Mouse (Mus musculus): ENCODE results near the gene Galr3. TPM values are rescaled to one million over a fixed set of nuclear protein-coding genes. Genes with fewer than 3 reads are reported as not detected.

Galr3 gene
- polyA plus RNA-seq (2016; fragmentation: Nextera tagmentation; extraction: Ambion mirVana), result not detected in 2 replicates

GRCm38 (mm10) chr15:79041585-79041984 is at the start of gene Galr3:
TSS of gene Galr3 (plus strand) at chr15:79041885.
- H3K4me2 ChIP-seq, result peak within 1 kb of the TSS; percentile 97
- no peaks in the 10 kb centered on the region for H3K36me3 ChIP-seq
- ATAC-seq (ENCODE audit: insufficient number of reproducible peaks, low FRiP score), result no peak
- H3K4me3 ChIP-seq, result peak within 1 kb of the TSS; percentile 60
- peaks cover 71% of the 10 kb centered on the region for H3K27me3 ChIP-seq (replicated peaks)
- no peak within 1 kb of the TSS for H3K27ac ChIP-seq (ENCODE audit: poor library complexity, severe bottlenecking)
- 74% methylated on average over 6 of the region's 6 CpGs for WGBS
- no peaks in the 10 kb centered on the region for H3K9me3 ChIP-seq (replicated peaks)
- H3K9ac ChIP-seq, result peak within 1 kb of the TSS; percentile 68
- peaks cover 28% of the 10 kb centered on the region for H3K4me1 ChIP-seq (replicated peaks)

- H3K4me3 ChIP-seq, result no peak overlapping the region
- no peaks in the 10 kb centered on the region for H3K9me3 ChIP-seq (replicated peaks)
- H3K9ac ChIP-seq, result no peak overlapping the region
- H3K4me2 ChIP-seq, result no peak overlapping the region
- H3K36me3 ChIP-seq, result peaks cover 93% of the 10 kb centered on the region
- ATAC-seq (ENCODE audit: insufficient number of reproducible peaks, low FRiP score), result no peak
- H3K27ac ChIP-seq (ENCODE audit: poor library complexity, severe bottlenecking), result no peak overlapping the region
- 92% methylated on average over 7 of the region's 7 CpGs for WGBS
- H3K27me3 ChIP-seq (replicated peaks), result no peaks in the 10 kb centered on the region
- peaks cover 34% of the 10 kb centered on the region for H3K4me1 ChIP-seq (replicated peaks)
Measured at GRCm38 (mm10) chr15:78992235-78992634, 49.5 kb upstream of the Galr3 start.

DNA sequence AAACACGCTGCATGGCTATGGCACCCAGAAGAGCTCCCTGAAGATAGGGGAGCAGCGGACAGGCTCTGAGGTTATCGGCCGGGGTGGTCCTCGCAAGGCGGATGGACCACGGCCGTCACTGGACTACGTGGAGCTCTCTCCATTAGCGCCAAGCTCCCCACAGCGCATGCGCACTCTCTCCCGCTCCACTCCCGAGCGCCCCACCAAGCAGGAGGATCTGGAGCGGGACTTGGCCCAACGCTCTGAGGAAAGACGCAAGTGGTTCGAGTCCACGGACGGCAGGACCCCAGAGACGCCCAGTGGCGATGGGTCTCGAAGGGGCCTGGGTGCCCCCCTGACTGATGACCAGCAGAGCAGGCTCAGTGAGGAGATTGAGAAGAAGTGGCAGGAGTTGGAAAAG is 48.8 kb upstream of the Galr3 start:
- Histone ChIP-seq H3K36me3 (peaks cover 93% of the 10 kb centered on the region), H3K4me3 (no peak overlapping the region), H3K4me2 (no peak overlapping the region), H3K27ac (ENCODE audit: poor library complexity, severe bottlenecking) (no peak overlapping the region), H3K9me3 (replicated peaks) (no peaks in the 10 kb centered on the region), H3K9ac (no peak overlapping the region), H3K4me1 (replicated peaks) (peaks cover 32% of the 10 kb centered on the region), H3K27me3 (replicated peaks) (no peaks in the 10 kb centered on the region)
- no peak for ATAC-seq (ENCODE audit: insufficient number of reproducible peaks, low FRiP score)
- WGBS, result 95% methylated on average over 24 of the region's 24 CpGs

GRCm38 (mm10) chr15:78995916-78996315 is 45.8 kb upstream of the Galr3 start:
- no peak for ATAC-seq (ENCODE audit: insufficient number of reproducible peaks, low FRiP score)
- H3K4me3 ChIP-seq, result no peak overlapping the region
- H3K4me1 ChIP-seq (replicated peaks), result peaks cover 16% of the 10 kb centered on the region
- H3K9ac ChIP-seq, result no peak overlapping the region
- H3K4me2 ChIP-seq, result no peak overlapping the region
- H3K9me3 ChIP-seq (replicated peaks), result no peaks in the 10 kb centered on the region
- peaks cover 87% of the 10 kb centered on the region for H3K36me3 ChIP-seq
- WGBS, result 64% methylated on average over 4 of the region's 4 CpGs
- no peak overlapping the region for H3K27ac ChIP-seq (ENCODE audit: poor library complexity, severe bottlenecking)
- no peaks in the 10 kb centered on the region for H3K27me3 ChIP-seq (replicated peaks)

GRCm38 (mm10) chr15:78996663-78997062 is 45.0 kb upstream of the Galr3 start:
- H3K27me3 ChIP-seq (replicated peaks), result no peaks in the 10 kb centered on the region
- peaks cover 16% of the 10 kb centered on the region for H3K4me1 ChIP-seq (replicated peaks)
- H3K9ac ChIP-seq, result no peak overlapping the region
- H3K9me3 ChIP-seq (replicated peaks), result no peaks in the 10 kb centered on the region
- peaks cover 87% of the 10 kb centered on the region for H3K36me3 ChIP-seq
- no peak overlapping the region for H3K27ac ChIP-seq (ENCODE audit: poor library complexity, severe bottlenecking)
- no peak for ATAC-seq (ENCODE audit: insufficient number of reproducible peaks, low FRiP score)
- WGBS, result 82% methylated on average over 3 of the region's 3 CpGs
- no peak overlapping the region for H3K4me3 ChIP-seq
- H3K4me2 ChIP-seq, result no peak overlapping the region

DNA sequence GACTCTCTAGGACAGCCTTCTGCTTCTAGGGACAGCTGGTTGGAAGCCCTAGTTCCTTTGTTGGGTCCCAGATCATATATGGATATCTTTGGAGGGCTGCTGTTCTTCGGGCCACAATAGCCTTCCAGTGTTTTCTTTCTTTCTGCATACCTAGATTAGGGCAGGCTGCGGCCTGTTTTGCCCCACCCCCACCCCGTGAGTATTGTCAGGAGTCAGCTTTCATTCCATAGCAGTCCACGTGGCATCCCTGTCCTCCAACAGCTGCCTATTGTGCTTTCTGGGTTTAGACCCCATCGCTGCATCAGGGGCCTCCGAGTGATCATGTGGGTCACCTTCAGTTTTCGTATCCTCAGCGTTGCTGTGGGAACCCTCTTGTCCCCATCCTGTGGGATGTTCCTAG is 43.3 kb upstream of the Galr3 start:
- Histone ChIP-seq H3K4me1 (replicated peaks) (peaks cover 22% of the 10 kb centered on the region), H3K27me3 (replicated peaks) (no peaks in the 10 kb centered on the region), H3K9me3 (replicated peaks) (no peaks in the 10 kb centered on the region), H3K4me3 (no peak overlapping the region), H3K27ac (ENCODE audit: poor library complexity, severe bottlenecking) (peak overlapping the region; percentile 45), H3K4me2 (no peak overlapping the region), H3K9ac (0 out of 2 replicates have a peak overlapping the region, but pooled peaks have one; percentile 13), H3K36me3 (peaks cover 85% of the 10 kb centered on the region)
- 40% methylated on average over 8 of the region's 8 CpGs for WGBS
- ATAC-seq (ENCODE audit: insufficient number of reproducible peaks, low FRiP score), result no peak

- Histone ChIP-seq H3K9ac (no peak overlapping the region; the same call in 1 of the 2 replicates), H3K27me3 (replicated peaks) (no peaks in the 10 kb centered on the region), H3K4me1 (replicated peaks) (peaks cover 22% of the 10 kb centered on the region), H3K4me2 (no peak overlapping the region), H3K4me3 (no peak overlapping the region), H3K36me3 (peaks cover 86% of the 10 kb centered on the region), H3K9me3 (replicated peaks) (no peaks in the 10 kb centered on the region), H3K27ac (ENCODE audit: poor library complexity, severe bottlenecking) (no peak overlapping the region)
- WGBS, result 90% methylated on average over 11 of the region's 11 CpGs
- no peak for ATAC-seq (ENCODE audit: insufficient number of reproducible peaks, low FRiP score)
Measured at GRCm38 (mm10) chr15:78999586-78999985, 42.1 kb upstream of the Galr3 start.

DNA sequence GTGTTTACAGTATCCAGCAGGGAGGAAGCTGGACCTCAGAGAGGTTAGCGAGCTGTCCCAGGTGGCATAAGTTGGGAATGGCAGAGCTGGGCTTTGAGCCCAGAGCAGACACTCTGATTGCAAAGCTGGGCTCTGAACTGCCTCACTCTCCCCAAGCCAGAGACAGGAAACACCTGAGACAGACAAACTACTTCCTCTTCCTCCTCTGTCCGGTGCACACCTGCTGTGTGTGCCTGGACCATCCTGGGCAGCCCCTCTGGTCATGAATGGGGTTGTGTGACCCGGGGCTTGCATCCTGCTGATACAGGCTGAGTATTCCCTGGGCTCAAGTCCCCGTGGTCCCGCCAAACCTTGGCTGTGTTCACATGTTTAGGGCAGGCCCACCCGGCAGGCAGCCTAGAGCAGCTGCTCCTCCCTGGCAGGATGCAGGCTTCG is 41.3 kb upstream of the Galr3 start:
- H3K9ac ChIP-seq, result no peak overlapping the region
- peaks cover 86% of the 10 kb centered on the region for H3K36me3 ChIP-seq
- no peak overlapping the region for H3K4me2 ChIP-seq
- no peak overlapping the region for H3K27ac ChIP-seq (ENCODE audit: poor library complexity, severe bottlenecking)
- no peak for ATAC-seq (ENCODE audit: insufficient number of reproducible peaks, low FRiP score)
- peaks cover 22% of the 10 kb centered on the region for H3K4me1 ChIP-seq (replicated peaks)
- no peaks in the 10 kb centered on the region for H3K9me3 ChIP-seq (replicated peaks)
- H3K27me3 ChIP-seq (replicated peaks), result no peaks in the 10 kb centered on the region
- 81% methylated on average over 7 of the region's 7 CpGs for WGBS
- H3K4me3 ChIP-seq, result no peak overlapping the region

GRCm38 (mm10) chr15:79001559-79001958 is 40.1 kb upstream of the Galr3 start:
- Histone ChIP-seq H3K9me3 (replicated peaks) (no peaks in the 10 kb centered on the region), H3K4me3 (no peak overlapping the region), H3K27me3 (replicated peaks) (no peaks in the 10 kb centered on the region), H3K4me2 (0 out of 2 replicates have a peak overlapping the region, but pooled peaks have one; percentile 2), H3K36me3 (peaks cover 85% of the 10 kb centered on the region), H3K9ac (no peak overlapping the region), H3K27ac (ENCODE audit: poor library complexity, severe bottlenecking) (no peak overlapping the region), H3K4me1 (replicated peaks) (peaks cover 22% of the 10 kb centered on the region)
- WGBS, result 82% methylated on average over 5 of the region's 5 CpGs
- ATAC-seq (ENCODE audit: insufficient number of reproducible peaks, low FRiP score), result no peak

GRCm38 (mm10) chr15:79002036-79002435 is 39.6 kb upstream of the Galr3 start:
- Histone ChIP-seq H3K4me3 (no peak overlapping the region), H3K9me3 (replicated peaks) (no peaks in the 10 kb centered on the region), H3K4me1 (replicated peaks) (peaks cover 22% of the 10 kb centered on the region), H3K27me3 (replicated peaks) (no peaks in the 10 kb centered on the region), H3K9ac (no peak overlapping the region), H3K36me3 (peaks cover 85% of the 10 kb centered on the region), H3K27ac (ENCODE audit: poor library complexity, severe bottlenecking) (no peak overlapping the region), H3K4me2 (0 out of 2 replicates have a peak overlapping the region, but pooled peaks have one; percentile 2)
- WGBS, result 48% methylated on average over 19 of the region's 19 CpGs
- no peak for ATAC-seq (ENCODE audit: insufficient number of reproducible peaks, low FRiP score)

DNA sequence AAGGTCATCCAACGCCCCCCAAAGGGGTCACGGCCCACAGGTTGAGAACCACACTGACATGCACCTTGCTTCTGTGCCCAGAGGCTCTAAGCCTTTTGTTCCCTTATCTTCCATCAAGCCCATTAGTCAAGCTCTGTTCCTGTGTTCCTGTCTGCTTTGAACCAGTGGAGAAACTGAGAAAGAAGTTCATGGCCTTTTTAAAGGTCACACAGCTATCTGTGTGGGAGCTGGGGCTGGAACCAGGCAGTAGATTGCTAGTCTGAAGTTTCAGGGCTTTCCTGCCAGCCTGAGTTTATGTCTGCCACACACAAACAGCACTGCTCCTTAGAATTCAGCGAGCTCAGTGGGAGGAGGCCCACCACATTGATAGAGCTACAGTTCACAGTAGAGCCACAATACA is 38.6 kb upstream of the Galr3 start:
- Histone ChIP-seq H3K4me1 (replicated peaks) (peaks cover 16% of the 10 kb centered on the region), H3K4me2 (no peak overlapping the region), H3K36me3 (peaks cover 84% of the 10 kb centered on the region), H3K9ac (no peak overlapping the region), H3K27me3 (replicated peaks) (no peaks in the 10 kb centered on the region), H3K9me3 (replicated peaks) (no peaks in the 10 kb centered on the region), H3K27ac (ENCODE audit: poor library complexity, severe bottlenecking) (no peak overlapping the region), H3K4me3 (no peak overlapping the region)
- ATAC-seq (ENCODE audit: insufficient number of reproducible peaks, low FRiP score), result no peak
- 84% methylated on average over 3 of the region's 3 CpGs for WGBS

GRCm38 (mm10) chr15:79005581-79005980 is 36.1 kb upstream of the Galr3 start:
- H3K36me3 ChIP-seq, result peaks cover 64% of the 10 kb centered on the region
- WGBS, result 86% methylated on average over 9 of the region's 9 CpGs

More at GRCm38 (mm10) chr15:79005581-79005980, 36.1 kb upstream of the Galr3 start:
- H3K27me3 ChIP-seq (replicated peaks), result no peaks in the 10 kb centered on the region
- H3K27ac ChIP-seq (ENCODE audit: poor library complexity, severe bottlenecking), result no peak overlapping the region
- no peaks in the 10 kb centered on the region for H3K9me3 ChIP-seq (replicated peaks)
- H3K4me1 ChIP-seq (replicated peaks), result peaks cover 16% of the 10 kb centered on the region; the same call in 1 of the 2 replicates
- no peak overlapping the region for H3K9ac ChIP-seq
- no peak for ATAC-seq (ENCODE audit: insufficient number of reproducible peaks, low FRiP score)
- no peak overlapping the region for H3K4me2 ChIP-seq
- H3K4me3 ChIP-seq, result no peak overlapping the region
